Mouse (Mus musculus): ENCODE data around the gene Arhgap28.

Gene Arhgap28

DNA sequence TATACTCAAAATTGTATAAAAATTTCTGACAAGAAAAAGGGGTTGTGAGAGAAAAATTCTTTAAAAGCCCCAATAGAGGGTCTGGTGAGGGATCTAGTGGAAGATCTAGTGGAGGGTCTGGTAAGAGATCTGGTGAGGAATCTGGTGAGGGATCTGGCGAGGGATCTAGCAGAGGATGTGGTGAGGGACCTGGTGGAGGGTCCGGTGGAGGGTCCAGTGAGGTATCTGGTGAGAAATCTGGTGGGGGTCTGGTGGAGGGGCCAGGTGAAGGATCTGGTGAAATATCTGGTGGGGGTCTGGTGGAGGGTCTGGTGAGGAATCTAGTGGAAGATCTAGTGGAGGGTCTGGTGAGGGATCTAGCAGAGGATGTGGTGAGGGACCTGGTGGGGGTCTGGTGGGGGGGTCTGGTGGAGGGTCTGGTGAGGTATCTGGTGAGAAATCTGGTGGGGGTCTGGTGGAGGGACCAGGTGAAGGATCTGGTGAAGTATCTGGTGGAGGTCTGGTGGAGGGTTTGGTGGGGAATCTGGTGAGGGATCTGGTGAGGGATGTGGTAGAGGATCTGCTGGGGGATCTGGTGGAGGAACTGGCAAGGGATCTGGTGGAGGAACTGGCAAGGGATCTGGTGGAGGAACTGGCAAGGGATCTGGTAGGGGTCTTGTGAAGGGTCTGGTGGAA lies 10.4 kb downstream of the Arhgap28 start:
- DNase-seq (ENCODE audit: low read depth, low spot score) = no peak

DNA sequence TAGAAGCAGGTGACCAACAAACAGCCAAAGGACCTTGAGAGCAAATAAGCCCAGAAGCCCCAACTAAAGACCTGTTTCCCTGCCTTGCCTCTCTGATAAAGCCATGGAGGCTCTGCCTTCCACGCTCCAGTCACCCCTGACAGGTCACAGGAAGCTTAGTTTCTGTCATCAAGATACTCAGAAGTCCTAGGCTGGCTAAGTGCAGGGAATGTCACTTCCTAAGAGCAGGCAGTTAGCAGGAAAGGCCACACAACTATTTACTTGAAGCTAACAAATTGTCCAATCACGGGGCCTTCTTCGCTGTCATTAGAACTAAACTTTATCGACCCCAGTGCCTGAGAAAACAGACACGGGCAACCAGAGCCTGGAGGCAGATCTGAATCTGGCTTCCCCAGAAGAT lies 14.2 kb downstream of the Arhgap28 start:
- DNase-seq (ENCODE audit: low read depth, low spot score) = no peak

DNA sequence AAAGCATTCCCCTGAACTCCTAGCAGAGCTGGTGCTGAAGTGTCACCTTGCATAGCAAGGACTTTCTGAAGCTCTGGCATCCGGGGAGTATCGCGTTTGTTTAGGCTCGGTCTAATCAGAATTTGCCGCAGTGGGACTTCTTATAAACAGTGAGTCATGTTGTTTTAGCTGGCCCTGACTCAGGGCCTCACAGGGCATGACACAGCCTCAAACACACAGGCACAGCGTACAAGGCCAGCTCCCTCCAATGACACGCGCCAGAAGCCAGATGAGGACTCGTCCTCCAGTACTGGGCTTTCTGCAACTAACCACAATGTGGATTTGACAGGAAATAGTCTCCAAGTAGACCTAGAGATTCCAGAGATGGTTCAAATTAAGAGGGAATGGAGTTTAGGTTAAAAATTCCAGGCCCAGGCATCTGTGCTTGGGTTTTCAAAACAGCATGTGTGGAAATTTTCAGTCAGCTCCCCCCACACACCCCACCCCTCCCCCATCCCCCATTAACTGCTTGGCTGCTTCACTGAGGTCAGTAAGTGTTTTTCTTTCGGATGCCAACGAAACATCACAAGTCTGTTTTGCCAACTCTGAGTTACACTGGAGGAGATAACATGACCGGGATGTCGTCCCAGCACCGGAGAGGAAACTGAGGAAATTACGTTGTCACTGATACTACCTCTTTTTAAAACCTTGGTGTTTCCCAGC lies 14.8 kb downstream of the Arhgap28 start:
- DNase-seq (ENCODE audit: low read depth, low spot score) = no peak

DNA sequence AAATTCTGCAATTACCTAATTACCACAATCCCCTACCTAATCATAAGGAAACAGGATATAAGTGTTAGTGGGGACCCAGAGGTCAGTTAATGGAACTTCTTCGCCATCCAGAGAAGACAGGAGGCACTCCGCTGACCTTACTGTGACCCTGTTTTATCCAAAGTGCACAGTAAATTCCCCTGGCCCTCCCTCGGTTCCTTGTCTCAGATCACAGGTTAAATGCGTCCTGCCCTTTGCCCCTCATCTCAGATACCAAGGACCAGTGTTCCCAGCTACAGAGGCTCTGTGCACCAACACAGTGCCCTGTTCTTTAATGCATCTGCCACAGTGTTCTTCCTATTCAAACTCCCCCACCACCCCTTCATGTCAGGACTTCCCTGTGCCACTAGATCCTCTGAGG lies 18.4 kb downstream of the Arhgap28 start:
- no peak for DNase-seq (ENCODE audit: low read depth, low spot score)

- no peak for DNase-seq (ENCODE audit: low read depth, low spot score)
Observed at GRCm38 (mm10) chr17:67980573-67980972, 23.3 kb downstream of the Arhgap28 start.

DNA sequence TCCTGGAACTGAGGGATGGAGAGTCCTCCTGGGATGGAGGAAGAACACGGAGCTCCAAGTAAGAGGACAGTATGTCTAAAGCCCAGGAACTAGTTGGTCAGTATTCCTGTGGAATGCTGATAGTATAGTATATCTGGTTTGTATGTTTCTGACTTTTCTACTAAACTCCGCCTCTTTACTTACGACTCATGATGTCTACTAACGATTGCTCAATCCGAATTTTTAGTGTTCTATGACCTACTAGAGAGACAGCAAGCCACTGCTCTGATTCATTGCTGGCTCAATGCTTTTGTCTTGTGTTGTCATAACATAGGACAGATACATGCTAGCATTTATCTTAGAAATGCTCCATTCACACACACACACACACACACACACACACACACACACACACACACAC lies 24.7 kb downstream of the Arhgap28 start:
- no peak for DNase-seq (ENCODE audit: low read depth, low spot score)

- DNase-seq (ENCODE audit: low read depth, low spot score) = no peak
Observed at GRCm38 (mm10) chr17:67978786-67979185, 25.1 kb downstream of the Arhgap28 start.

DNA sequence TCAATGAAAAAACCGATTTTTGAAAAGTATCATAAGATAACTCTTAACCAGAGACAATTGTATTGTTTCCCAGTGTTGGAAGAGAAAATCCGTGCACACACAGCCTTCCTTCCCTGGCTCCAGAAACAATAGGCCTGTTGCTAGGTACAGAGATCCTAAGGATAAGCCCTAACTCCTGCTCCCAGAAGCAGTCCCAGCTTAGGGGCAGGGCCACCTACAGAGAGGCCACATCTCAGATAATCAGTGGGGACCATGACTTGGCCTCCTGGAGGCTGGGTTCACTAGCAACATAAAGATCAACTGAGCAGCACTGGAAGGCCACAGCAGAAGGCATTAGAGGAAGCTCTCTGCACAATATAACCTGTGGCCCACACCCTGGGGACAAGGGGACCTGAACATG lies 27.5 kb downstream of the Arhgap28 start:
- DNase-seq (ENCODE audit: low read depth, low spot score) = no peak

DNA sequence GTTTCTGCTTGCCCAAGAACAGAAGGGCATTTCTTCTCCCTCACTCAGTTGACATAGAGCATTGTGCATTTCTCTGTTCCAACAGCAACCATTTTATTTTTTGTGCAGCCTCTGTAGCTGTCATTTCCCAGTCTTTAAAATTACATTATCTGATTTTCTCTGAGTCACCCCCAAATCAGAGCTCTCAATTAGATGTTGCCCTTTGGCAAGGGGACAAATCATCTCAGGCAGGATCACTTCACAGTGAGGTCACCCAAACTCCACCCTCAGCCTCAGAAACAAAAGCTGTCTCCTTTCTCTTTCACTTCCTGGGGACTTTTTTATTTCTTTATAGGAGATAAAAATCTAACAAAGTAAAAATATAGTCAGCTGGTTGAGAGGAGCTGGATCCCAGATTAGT lies 27.9 kb downstream of the Arhgap28 start:
- DNase-seq (ENCODE audit: low read depth, low spot score) = no peak

DNA sequence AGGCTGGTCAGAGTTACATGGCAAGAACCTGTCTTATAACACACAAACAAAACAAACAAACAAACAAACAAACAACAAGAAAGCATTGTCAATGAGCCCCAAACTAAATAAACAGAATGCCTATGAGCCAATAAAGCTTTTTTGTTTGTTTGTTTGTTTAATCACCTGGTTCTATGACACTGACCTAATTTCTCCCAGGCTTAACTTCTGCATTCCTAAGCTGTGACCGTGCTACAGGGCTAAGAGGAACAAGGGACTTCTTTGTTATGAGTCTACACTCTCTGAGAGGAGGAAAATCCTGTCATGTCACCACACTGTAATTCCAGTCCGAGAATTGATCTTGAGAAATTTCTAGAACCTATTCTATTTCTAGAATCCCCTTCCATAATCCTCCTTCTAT lies 29.2 kb downstream of the Arhgap28 start:
- no peak for DNase-seq (ENCODE audit: low read depth, low spot score)

DNA sequence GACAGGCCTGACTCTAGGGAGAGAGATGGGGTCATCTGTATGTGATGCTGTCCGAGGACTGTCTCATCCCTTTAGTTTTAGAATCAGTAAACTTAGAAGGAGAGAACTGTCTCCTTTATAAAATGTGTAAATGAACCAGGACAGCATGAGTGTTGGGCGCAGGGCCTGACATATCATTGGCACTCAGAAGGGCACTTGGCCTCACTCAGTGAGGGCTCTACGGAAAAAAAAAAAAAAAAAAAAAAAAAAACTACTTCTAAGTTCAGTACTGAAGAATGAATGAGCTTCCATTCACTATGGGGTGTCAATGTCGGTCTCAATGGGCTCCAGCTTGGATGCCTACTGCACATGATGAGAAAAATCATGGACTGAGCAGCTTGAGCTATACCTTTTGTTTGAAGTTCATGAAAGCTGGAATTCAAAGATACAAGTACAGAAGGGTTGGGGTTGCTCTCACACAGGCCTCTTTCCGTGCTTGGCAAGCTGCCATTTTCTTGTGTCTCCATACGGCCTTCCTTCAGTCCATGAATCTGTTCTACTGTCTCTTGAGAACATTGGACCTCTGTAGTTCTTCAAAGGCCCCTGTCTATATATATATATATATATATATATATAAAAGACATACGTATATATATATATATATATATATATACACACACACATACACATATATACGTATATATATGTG lies 36.9 kb downstream of the Arhgap28 start:
- no peak for DNase-seq (ENCODE audit: low read depth, low spot score)

DNA sequence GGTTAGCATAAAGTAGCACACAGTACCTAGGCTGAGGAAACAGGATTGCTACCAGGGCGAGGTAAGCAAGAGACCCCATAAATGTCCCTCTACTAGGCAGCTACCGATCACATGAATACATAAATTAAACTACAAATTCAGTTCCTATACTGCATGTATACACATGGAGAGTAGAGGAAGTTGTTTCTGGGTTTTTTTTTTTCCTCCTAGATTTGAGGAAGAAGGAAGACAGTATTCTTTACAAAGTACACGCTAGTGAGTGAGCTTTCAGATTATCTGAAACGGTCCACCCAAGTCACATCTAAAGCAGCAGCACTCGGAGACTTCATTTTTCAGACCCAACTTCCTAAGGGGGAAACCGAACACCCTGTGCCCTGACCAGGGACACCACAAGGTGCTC lies 41.1 kb downstream of the Arhgap28 start:
- no peak for DNase-seq (ENCODE audit: low read depth, low spot score)

GRCm38 (mm10) chr17:67962020-67962419 lies 41.9 kb downstream of the Arhgap28 start:
- no peak for DNase-seq (ENCODE audit: low read depth, low spot score)

DNA sequence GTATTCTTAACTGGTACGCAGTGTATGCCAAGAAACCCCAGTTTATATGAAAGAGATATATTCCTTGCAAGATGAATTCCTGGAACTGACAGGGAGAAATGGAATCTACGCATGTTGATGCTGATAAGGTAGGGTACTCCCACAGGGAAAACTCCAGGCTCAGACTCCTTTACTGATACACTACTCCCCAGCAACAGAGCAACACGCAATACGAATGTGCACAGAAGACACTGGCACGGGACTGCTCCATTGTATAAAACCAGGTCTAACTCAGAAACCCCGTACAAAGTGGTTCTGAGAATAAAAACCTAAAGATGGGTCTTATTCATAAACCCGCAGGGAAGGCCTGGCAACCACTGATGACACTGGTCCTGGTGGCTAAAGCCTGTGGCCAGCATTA lies 45.0 kb downstream of the Arhgap28 start:
- DNase-seq (ENCODE audit: low read depth, low spot score) = no peak

- DNase-seq (ENCODE audit: low read depth, low spot score) = no peak
Observed at GRCm38 (mm10) chr17:67957603-67958002, 46.3 kb downstream of the Arhgap28 start.

DNA sequence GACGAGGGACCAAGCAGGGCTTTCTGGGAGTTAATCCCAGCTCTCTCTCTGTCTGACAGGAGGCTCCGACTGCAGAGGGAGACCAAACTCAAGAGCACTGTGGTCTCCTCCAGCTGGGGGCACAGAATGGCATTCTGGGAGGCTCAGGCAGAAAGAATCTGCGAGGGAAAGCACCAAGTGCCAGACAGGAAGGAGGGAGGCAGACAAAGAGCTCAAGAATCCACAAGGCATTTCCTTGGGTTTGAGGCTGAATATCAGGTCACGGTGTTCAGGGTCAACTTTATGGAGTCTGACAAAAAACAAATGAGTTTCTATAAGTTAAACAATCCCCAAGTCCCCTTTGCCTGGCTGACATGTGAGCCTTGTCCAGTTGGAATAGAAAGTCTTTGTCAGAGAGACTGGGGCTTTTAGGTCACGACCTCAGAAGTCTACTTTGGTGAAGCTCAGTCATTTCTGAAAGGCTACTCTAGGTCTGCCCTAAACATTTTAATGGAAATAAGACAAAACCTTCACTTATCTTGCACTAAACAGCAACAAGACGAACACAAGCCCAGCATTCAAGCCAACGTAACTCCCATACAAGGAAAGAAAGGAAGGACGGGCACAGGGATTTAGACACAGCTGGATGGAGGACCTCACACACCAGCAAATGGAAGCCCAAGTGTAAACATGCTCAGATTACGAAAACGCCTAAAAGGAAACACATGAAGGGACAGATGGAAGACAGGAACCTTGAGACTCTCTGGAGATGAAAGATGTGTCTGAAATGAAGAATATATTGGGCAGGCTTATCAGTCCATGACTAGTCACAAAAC lies 47.8 kb downstream of the Arhgap28 start:
- DNase-seq (ENCODE audit: low read depth, low spot score) = no peak

- no peak for DNase-seq (ENCODE audit: low read depth, low spot score)
Observed at GRCm38 (mm10) chr17:67954961-67955360, 49.0 kb downstream of the Arhgap28 start.

- DNase-seq (ENCODE audit: low read depth, low spot score) = no peak
Observed at GRCm38 (mm10) chr17:67950523-67951213, 53.3 kb downstream of the Arhgap28 start.

DNA sequence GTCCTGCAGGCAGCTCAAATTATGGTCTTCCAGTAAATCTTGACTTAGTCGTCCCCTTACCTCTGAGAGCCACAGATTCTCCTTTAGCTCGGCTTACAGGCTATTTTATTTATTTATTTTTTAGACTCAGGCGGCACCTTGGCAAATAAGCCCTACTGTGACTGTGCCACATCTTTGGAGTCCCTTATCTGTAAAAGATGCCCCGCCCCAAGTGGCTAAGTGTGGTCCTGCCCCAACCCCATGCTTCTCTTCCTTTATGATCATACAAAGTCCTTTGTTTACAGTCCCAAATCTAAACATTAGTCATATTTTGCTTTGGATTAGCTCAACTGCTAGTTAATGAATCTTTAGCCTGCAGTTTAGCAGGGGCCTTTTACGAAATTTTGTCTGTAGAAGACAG lies 55.3 kb downstream of the Arhgap28 start:
- DNase-seq (ENCODE audit: low read depth, low spot score) = no peak

DNA sequence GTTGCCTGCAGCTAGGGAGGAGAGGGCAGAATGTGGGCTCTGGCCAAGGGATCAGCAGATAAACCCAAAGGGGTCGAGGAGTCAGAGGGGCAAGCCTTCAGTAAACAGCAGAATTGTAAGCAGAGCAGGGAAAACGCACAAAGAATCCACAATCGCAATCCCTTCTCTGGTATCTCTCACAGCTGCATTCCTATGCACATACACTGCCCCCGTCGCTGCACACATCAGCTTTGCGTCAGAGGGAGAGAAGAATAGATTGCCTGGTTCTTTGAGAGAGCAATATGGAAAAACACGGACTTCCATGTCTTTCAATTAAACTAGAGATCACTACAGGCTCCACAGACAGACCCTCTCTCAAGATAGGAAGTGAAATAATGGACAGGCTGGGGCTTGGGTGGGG lies 58.5 kb downstream of the Arhgap28 start:
- DNase-seq (ENCODE audit: low read depth, low spot score) = no peak

DNA sequence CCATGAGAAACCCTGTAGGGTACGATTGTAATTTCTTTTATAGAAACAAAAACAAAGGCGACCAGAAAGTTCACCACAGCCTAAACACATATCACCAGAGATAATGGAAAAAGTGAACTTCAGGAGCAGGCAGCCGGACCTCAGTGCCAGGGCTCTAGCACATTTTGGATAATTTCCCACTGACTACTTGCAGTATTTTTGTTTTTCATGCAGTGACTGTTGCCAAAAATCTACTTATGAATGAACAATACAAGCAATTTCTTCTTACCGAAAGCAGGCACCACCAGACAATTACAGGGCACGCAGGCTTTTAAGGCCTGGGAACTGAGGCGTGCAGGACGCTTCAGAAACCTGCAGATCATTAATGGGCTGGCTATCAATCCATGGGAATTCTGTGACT lies 59.7 kb downstream of the Arhgap28 start:
- no peak for DNase-seq (ENCODE audit: low read depth, low spot score)

GRCm38 (mm10) chr17:67941026-67941425 lies 62.9 kb downstream of the Arhgap28 start:
- DNase-seq (ENCODE audit: low read depth, low spot score) = no peak
